Mouse (Mus musculus) gastrocnemius, adult 18-20 months (tissue): Measurements from ENCODE around the gene Tmem63b. TPM values are rescaled to one million over a fixed set of nuclear protein-coding genes. Genes with fewer than 3 reads are reported as not detected.

Experiments
- DNase-seq: peaks from one replicate; pipeline ENCODE4 v3.0.0; 2021; ENCODE audit warnings: low spot score
- long read RNA-seq, 2 experiments: library from polyadenylated mRNA; stranded (forward); transcript quantifications; one replicate each; pipeline ENCODE4 v2.0.0; 2021
- total RNA-seq, 2 experiments: library from RNA; stranded (reverse); gene quantifications; 2 replicates each; pipeline ENCODE4 v1.2.3; 2021

Tmem63b gene
- 10 to 100 TPM; 65.0 to 70.8 TPM for total RNA-seq
- long read RNA-seq, experiment 1, transcript Tmem63b-201 (24 exons, 3,284 nt): major isoform, 7 of 62 reads
- long read RNA-seq, experiment 1, partial matches to known transcripts: 14 of 62 reads
- long read RNA-seq, experiment 1, other reads (novel, unspliced or antisense): 41 of 62 reads
- long read RNA-seq, experiment 2, partial matches to known transcripts: 1 of 39 reads
- long read RNA-seq, experiment 2, other reads (novel, unspliced or antisense): 35 of 39 reads

DNA sequence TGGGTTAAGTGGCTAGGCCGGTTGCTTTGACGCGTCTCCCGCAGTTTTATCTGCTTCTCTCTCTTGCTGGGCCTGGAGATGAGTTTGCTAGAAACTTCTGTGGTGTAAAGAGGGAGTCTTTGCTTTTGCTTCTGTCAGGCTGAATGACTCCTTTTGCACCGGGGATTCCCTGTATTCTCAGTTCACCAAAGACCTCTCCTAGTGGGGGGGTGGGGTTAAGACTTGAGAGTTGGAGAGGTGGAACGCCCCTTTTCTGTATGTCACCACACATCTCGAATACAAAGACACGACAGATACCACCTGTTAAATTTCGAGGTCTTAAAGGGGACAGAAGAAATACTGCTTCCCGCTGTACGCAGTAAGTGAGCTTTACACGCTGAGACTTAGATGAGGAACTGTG, at the start of gene Tmem63b:
Tmem63b (minus strand) TSS at position 190 of the 400 bp plus-strand sequence.
- DNase-seq: no peak

DNA sequence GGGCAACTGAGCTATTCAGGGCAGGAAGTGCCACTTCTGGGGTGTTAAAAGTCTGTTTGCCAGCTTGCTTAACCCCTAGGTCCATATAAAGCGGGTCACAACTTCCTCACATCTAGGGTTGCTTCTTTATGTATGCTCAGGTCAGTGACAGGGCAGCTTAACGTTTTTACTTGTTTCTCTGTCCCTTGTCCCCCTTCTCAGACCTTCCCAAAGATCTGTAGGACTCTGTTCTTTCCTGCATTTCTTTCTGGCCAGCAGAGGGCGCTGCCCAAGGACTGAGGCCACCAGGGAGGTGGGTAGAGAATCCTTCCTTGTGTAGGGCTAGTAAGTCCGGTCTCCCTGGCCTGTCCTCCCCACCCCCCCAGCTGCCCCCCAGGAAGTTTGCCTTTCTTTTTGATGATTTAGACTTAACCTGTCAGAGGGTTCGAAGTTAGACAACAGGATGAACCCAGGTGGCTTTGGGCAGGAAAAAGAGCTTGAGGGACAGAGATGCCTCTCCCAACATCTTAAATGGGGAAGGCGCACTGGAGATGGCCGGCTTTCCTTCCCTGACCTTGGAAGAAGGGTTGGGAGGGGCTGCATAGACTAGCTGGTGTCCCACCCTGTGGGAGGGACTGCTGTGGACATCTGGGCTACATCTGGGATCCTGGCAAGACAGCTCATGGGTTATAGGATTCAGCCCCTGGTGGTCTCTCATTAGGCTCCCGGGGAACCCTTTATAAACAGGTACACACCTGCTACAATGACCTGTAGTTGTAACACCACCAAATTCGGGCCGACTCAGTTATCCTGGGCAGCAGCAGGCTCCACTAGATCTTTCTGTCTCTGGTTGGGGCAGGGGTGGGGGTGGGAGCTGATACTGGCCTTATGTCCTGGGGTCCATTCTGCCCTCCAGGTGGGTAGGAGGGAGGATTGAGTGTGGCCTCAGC, 48.9 kb upstream of the Tmem63b start:
- DNase-seq: peak; percentile 88

DNA sequence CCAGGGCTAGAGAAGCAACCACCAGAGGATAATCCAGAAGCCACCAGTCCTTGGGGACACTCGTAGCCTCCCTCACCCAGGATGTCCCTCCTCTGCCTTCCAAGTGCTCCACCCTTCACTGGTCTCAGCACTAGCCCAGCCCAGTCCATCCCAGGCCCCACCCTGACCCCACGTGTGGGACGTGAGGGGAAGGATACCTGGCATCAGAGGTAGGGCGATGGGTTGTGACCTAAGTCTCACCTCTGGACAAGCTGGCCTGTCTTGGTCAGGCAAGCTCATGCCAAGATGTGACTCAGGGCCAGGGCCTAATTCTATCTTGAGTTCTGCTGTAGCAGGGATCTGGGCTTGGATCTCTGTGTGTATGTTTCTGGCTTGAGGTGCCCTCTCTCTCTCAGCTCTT, 48.2 kb upstream of the Tmem63b start:
- peak; percentile 50 for DNase-seq

DNA sequence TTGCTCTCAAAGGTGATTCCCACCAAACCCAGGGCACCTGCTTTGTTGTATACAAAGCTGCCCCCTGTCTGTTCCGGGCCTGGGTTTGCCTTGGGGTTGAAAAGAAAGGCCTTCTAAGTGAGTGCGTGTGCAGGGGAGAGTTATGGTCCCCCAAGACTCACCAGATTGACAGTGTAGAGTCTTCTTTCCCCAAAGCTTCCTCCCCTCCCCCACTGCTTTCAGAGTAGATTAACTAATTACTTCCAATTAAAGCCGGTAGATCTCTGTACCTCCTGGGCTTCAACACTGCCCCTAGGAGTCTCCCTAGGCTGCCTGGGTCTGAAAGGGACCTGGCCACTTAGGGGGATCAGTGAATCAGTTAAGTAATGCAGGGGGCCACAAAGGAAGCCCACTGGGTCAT, 47.6 kb upstream of the Tmem63b start:
- no peak for DNase-seq

DNA sequence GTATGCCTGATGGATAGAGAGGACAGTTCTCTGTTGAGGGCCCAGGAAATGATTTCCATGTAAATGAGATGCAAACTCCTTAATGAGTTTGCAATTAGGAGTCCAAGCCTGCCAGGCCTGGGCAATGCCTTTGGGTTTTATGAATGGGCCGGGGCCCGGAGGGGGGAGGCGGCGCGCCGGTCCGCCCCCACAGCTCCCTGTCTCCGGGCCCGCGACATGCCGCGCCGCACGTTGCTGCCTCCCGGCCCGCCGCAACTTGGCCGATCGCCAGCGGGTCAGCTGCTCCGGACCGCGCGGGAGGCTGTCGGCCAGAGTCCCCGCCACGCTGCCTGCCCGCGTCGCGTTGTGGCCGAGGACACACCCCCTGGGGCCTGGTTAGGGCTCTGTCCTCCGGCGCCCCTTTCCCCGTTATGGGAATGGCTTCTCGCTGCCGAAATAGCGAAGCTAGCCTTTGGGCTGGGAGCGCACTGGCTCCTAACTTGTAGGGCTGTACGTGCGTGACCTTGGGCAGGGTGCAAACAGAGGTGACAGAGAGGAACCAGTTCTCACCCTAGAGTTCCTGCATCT, 47.1 kb upstream of the Tmem63b start, which contains the start of gene 1600014C23Rik:
1600014C23Rik (minus strand) TSS at position 110 of the 567 bp plus-strand sequence.
- peak; percentile 38 for DNase-seq

DNA sequence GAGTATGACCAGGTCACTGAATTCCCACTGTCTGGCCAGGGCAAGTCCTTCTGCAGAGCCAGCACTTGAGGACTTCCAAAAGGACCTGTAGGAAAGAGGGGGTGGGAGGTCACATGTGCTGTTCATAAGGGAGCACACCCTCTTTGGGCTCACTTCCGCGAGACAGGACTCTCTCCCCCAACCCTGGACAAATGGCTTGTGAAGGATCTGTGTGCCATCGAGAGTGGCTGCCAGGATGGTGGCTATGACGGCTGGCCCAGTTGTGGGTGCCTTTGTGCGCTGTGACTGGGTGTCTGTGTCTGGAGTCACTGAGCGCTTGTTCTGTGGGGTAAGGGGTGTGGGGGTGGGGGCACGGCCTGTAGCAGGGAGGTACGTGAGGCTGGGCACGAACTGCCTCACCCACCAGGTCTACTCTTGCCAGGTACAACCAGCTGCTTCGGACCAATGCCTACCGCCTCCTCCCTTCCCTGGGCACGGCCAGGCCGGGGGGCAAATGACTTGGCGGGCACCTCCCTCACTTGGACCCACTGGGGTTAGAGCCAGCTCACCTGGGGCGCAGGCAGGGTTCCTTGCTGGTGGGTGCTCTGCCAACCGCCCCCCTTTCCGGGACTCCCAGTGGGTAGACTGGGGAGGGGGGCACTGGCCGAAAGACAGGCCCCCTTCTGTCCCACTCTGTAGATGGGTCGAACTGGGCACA, 46.5 kb upstream of the Tmem63b start:
- no peak for DNase-seq

DNA sequence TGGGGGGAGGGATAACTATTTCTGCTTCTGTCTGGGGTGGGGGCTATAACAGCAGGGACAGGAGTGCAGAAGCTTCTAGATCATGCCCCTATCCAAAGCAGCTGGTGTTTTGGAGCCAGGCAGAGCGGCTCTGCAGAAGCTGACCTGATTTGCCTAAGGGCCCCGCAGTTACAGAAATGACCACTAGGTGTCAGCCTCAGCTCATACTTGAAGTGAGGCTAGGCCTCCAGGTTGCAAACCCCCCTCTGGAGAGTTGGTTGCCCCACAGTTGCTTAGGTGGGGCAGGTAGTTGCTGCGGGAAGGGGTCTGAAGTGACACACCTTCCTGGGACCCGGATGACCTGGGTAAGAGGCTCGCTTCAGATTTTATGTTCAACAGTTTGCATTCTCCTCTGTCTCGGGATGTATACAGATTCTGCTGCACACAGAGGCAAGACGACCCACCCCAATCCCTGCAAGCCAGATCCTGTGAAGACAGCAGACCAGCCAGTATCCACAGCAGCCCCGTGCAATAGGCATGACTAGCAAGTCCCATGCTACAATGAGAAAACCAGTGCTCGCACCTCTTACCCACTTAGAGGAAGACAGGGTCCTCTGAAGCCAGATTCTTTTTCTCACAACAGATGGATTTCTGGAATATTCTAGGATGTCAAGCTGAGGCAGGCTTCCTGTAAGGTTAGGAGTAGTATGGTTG, 44.6 kb upstream of the Tmem63b start:
- peak; percentile 91 for DNase-seq

DNA sequence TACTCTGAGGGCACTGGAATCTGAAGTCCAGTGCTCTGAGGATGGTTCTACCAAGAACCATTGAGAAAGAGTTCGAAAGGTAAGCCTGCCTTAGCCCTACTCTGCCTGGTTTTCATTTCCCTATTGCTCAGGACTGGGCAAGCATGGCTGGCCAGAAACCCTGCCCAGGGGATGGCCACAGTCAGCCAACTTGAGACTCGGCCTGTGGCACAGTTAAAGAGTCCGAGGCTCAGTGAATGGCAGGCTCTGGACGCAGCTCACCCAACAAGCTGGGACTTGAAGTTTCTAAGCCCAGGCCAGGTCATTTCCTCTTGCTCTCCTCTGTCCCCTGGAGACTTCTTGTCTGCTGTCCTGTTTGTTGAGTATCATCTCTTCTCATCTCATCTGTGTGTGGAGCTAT, 44.0 kb upstream of the Tmem63b start:
- DNase-seq: no peak

DNA sequence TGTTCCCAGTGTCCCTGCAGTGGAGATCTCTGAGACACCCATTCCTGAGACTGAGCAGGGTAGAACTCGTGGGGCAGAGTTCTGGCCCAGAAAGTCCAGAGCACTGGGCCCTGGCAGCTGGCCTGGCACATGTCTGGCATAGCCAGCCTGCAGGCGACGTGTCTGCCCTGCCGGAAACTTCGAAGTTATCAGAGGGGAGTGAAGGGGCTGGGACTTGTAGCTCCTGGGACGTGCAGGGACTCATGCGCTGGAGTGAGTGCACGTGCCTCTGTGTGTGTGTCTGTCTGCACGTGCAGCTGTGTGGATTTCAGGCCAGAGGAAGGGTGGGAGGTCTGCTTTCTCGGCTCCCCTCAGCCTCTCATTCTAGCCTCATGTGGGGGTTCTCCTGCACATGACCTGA, 42.7 kb upstream of the Tmem63b start:
- DNase-seq: no peak

DNA sequence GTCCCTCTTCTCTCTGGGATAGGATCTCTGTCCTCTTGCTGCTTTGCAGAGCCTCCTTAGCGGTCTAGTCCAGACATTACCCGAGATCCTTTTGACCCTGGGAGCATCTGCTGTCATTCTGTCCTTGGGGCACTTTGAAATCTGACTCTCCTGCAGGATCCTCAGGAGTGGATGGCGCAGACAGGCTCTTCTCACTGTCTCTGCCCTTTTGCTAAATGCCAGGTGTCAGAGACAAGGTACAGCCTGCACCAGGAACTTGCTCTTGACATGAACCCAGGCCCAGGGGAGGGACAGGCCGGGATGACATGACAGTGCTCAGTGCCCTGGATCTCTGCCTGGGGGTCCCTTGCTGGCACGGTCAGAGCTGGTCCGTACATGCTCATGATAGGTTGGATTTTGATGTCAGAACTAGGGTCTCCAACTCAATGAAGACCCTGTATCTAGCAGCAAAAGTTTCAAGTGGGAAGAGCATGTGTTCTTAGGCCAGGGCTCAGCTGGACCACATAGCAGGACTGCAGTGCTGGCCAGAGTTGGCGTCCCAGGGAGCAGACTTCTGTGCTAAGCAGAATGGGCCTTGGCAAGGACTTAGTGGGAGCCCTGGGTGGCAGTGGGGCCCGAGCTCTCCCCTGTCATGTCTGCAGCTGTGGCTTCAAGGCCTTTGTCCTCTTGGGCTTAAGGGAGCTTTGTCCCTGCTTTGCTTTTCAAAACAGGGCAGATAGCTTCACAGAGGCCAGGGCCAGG, 41.4 kb upstream of the Tmem63b start:
- DNase-seq: peak; percentile 68

DNA sequence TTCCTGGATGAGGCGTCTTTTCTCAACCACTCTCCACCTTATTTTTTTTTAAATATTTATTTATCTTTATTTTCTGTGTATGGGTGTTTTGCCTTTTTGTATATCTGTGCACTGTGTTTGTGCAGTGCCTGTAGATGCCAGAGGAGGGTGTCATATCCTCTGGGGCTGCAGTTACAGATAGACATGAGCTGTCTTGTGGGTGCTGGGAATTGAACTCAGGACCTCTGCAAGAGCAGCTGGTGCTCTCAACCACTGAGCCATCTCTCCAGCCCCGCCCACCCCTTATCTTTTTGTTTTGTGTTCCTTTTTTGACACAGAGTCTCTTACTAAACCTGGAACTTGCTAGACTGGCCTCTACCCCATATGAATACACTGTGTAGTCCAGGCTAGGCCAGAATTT, 40.8 kb upstream of the Tmem63b start:
- DNase-seq: no peak

DNA sequence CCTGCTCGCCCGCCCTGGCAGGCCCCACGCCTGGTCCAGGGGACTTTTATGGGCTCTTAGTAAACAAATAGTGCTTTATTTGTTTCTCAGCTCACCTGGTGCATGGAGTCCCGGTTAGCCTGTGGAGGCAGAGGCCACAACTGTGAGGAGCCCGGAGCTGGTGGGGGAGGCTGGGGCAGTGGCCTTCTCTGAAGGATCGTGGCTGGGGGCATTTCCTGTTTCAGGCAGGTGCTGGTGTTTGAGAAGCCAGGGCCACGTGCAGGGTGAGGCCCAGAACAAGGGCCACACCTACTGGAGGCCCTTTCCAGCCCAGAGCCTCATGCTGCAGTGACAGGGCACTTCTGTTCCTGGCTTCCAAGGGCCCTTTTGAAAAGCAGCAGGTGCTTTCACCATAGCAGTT, 39.5 kb upstream of the Tmem63b start:
- no peak for DNase-seq

DNA sequence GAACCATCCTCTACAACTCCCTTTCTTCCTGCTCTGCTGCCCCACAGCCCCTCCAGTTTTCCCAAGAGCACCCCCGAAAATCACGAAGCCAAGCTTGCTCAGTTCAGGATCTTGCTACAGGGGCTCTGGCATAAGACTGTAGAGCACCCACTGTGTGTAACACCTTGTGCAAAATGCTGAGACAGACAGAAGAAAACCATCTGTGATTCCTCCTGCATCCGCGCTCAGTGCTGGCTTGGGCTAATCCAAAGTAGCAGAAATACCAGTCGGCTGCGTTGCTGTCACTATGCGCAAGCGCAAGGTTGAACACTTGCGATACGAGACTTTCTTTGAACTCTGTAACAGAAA, 37.8 kb upstream of the Tmem63b start:
- DNase-seq: no peak

DNA sequence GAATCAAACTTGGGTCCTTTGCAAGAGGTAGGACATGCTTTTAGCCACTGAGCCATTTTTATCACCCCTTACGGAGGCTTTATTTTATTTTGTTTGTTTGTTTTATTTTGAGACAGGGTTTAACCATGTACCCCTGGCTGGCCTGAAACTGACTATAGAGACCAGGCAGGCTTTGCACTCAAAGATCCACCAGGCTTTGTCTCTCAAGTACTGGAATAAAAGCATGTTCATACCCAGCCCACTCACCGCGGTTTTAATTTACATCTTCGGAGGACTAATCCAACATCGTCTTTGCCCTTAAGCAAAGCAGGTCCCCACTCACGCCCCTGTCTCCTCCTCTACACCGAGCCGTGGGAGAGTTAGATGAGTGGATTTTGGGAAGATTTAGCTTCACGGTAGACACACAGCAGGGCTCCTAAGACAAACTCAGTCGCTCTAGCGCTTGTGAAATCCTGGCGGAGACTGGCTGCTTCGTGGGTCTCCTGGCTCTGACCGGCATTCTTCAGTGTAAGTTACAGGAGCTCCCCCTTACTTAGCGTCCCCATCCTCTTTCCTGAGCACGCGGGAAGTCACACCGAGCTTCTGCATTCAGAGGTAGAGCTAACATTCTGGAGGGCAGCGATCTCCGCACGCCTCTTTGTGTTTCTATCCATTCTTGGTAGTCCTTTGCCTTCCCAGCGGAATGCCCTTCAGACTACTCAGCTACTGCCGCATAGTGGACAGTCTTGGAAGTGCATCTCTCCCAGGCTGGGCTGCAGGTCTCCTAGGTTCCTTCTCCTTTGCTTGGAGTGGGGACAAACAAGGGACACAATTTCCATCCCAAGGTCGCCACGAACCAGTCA, 37.2 kb upstream of the Tmem63b start:
- peak; percentile 84 for DNase-seq

DNA sequence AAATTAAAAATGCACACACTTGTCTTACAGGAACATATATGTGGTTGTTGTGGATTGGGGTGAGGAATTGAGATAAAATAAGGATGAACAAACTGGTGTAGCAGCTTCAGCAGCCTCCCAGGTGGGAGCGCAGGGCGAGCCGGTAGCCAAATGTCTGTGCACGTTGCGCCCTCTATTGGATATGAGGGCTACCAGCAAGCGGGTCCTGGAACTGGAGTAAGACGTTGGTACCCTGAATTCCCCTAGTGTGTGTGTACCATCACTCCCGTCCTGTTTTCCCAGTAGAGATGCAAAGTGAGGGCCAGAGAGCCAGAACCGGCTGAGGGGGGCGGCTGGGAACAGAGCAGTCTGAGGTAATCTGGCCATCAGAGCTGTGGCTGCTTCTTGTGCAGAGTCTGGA, 31.6 kb upstream of the Tmem63b start:
- peak; percentile 77 for DNase-seq

DNA sequence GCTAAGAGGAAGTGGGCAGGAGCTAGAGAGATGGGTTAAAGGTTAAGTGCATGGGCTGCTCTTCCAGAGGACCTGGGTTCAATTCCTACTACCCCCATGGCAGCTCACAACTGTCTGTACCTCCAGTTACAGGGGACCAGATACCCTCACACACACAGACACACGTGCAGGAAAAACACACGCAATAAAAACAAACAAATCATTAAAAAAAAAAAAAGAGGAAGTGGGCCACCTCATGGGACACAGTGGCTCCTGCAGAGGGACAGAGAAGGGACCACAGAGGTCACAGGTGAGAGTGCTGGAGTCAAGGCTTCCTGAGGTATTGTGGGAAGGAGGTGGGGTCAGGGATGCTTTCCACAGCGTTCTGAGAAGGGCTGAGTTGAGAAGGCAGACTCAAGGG, 24.8 kb upstream of the Tmem63b start:
- DNase-seq: no peak

DNA sequence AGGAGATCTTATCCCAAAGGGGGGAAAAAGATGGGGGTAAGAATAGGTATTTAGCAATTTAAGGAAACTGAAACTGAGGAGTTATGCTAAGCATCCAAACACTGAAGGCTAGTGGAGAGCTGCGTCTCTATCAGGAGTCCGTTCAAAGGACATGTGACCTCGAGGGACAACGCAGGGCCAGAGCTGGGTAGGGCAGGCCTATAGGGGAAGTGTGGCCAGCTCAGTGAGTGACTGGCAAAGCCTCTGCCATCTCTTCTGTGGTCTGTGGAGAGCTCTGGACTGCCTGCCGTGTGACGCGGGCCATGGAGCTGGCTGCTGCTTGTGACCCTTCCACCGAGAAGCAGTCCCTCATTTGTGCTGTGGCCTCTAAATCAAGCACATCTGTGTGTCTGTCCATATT, 23.7 kb upstream of the Tmem63b start:
- DNase-seq: no peak

DNA sequence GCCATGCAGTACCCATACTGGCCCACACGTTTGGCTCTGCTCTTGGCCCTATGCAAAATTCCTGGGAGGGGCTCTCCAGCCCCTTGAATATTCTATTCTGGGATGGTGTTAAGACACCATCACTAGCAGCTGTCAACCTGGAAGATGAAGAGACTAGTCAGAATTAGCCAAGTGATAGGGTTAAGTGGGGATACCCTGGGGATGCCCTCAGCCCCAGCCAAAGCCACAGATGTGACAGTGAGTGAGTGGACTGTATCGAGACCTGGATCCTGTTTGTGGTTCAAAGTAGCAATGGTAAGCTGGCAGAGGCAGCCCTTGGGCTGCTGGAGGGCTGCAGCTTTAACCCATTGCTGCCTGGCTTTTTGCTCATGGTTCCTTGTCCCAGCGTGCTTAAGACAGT, 23.1 kb upstream of the Tmem63b start:
- no peak for DNase-seq

DNA sequence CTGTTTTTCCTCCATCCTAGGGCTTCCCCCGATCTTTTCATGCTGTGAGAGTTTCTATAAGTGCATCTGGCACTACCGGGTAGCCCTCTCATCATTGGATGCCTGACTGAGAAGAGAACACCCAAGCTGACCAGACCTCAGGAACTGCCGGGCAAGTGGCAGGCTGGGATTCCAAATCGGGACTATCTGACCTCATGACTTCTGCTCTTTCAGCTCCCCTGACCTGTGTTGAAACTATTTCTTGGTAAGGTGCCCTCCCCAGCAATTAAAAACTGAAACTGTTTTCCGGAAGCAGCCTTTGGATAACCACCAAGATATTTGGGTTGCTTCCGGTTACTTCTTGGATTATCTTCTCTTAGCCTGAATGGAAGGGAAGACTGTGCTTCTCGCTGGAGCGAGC, 21.5 kb upstream of the Tmem63b start:
- peak; percentile 67 for DNase-seq

DNA sequence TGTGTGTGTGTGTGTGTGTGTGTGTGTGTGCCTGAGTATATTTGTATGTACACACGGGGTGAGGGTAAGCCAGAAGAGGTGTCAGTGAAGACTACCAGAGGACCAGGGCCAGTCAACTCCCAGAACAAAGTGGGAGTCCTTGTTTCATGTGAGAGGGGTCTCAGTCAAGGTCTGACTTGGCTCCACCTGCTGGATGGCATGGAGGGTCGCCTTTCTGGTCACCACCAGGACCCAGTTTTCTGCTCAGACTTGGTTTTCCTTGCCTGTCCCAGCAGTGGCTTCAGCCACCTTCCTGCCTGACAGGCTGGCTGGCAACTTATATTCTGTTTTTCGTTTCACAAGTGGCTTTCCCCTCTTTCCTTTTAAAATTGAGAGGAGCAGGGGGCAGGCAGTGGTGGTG, 20.7 kb upstream of the Tmem63b start:
- DNase-seq: no peak
